Mouse (Mus musculus): ENCODE data around the gene Mrps24. TPM values are rescaled to one million over a fixed set of nuclear protein-coding genes. Genes with fewer than 3 reads are reported as not detected.

The Mrps24 gene
- polyA plus RNA-seq, 1 experiment from 2014 or later, result 180 TPM

DNA sequence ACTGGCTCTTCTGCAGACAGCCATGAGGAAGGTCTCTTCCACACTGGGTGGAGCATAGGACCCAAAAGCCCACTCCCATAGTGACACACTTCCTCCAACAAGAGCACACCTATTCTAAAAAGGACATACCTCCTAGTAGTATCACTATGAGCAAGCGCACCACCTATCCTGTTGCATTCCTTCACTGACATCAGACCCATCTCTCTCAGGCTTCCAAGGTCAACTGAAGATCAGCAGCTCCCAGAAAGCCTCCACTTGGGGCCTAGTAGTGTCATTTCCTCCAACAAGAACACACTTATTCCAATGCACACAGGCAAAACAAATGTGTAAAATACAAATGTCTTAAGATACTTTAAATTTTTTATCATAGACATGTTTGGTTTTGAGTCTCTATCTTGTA lies 13.7 kb downstream of the Mrps24 start:
- no peaks in the 10 kb centered on the region for H3K9me3 ChIP-seq (ENCODE audit: control insufficient read depth, low read length)
- no peak overlapping the region for H3K9ac ChIP-seq (replicated peaks; ENCODE audit: low read length)
- DNase-seq, result no peak
- no peak overlapping the region for H3K4me2 ChIP-seq (ENCODE audit: low read length)
- H3K27ac ChIP-seq (replicated peaks; ENCODE audit: low read depth, low read length), result no peak overlapping the region
- H3K4me3 ChIP-seq (replicated peaks; ENCODE audit: low read depth, low read length), result no peak overlapping the region
- ATAC-seq (ENCODE audit: low FRiP score, low TSS enrichment), result no peak
- H3K4me1 ChIP-seq (ENCODE audit: control insufficient read depth, insufficient read depth, low read length), result peaks cover 12% of the 10 kb centered on the region
- 97% methylated on average over 1 of the region's 1 CpGs for WGBS
- no peaks in the 10 kb centered on the region for H3K27me3 ChIP-seq (ENCODE audit: control insufficient read depth, insufficient read depth, low read length)
- H3K36me3 ChIP-seq (ENCODE audit: control insufficient read depth, insufficient read depth, low read length), result peaks cover 19% of the 10 kb centered on the region

DNA sequence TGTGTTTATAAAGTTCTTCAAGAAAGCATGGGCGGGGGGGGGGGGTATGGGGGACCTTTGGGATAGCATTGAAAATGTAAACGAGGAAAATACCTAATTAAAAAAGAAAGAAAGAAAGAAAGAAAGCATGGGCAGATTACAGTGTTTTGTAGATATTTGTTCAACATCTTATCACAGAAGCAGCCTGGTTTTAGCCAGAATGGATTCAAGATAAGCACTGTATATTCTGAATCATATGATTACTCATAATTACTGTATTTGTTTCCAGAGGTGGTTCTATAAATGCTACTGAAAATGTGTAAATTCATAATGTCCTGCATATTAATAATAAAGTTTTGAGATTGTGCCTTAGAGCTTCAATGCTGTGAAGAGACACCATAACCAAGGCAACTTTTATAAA lies 14.2 kb downstream of the Mrps24 start:
- no peaks in the 10 kb centered on the region for H3K9me3 ChIP-seq (ENCODE audit: control insufficient read depth, low read length)
- 75% methylated on average over 2 of the region's 2 CpGs for WGBS
- H3K36me3 ChIP-seq (ENCODE audit: control insufficient read depth, insufficient read depth, low read length), result peaks cover 19% of the 10 kb centered on the region
- H3K9ac ChIP-seq (replicated peaks; ENCODE audit: low read length), result no peak overlapping the region
- H3K27me3 ChIP-seq (ENCODE audit: control insufficient read depth, insufficient read depth, low read length), result no peaks in the 10 kb centered on the region
- no peak for ATAC-seq (ENCODE audit: low FRiP score, low TSS enrichment)
- H3K4me2 ChIP-seq (ENCODE audit: low read length), result no peak overlapping the region
- H3K27ac ChIP-seq (replicated peaks; ENCODE audit: low read depth, low read length), result no peak overlapping the region
- H3K4me1 ChIP-seq (ENCODE audit: control insufficient read depth, insufficient read depth, low read length), result peaks cover 6% of the 10 kb centered on the region
- H3K4me3 ChIP-seq (replicated peaks; ENCODE audit: low read depth, low read length), result no peak overlapping the region
- DNase-seq, result no peak

DNA sequence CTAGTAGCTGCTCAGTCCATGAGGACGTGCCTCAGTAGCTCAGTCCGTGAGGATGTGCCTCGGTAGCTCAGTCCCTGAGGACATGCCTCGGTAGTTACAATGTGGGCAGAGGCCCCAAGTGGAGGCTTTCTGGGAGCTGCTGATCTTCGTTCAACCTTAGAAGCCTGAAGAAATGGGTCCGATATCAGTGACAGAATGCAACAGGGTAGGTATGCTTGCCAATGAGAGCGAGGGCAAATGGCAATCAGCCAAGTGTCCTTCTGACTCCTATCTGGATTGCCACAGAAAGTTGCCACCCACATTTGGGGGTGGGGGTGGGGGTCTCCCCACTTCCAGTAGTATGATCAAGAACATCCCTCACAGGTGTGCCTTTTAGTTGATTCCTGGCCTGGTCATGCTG lies 14.7 kb downstream of the Mrps24 start:
- no peak overlapping the region for H3K4me2 ChIP-seq (ENCODE audit: low read length)
- DNase-seq, result no peak

DNA sequence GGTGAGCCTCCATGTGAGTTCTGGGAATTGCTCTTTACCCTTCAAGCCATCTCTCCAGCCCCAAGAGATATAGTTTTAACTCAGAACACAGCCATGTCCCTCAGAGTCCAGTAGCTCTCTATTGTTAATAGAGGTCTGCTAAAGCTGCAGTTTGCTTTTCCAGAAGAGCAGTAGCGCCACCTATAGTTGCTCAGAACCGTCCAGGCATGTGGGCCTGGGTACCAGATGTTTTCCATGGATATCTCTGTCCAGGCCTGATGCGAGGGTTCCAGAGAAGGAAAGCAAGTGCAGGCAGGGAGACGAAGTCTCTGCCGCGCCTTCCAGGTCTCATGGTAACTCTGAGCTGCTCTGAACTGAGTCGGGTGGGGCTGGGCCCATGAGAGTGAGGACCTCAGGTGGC lies 23.7 kb downstream of the Mrps24 start:
- H3K27ac ChIP-seq (replicated peaks; ENCODE audit: low read depth, low read length), result no peak overlapping the region
- H3K4me2 ChIP-seq (ENCODE audit: low read length), result no peak overlapping the region
- ATAC-seq (ENCODE audit: low FRiP score, low TSS enrichment) (no peak), DNase-seq (peak; percentile 67)
- no peaks in the 10 kb centered on the region for H3K9me3 ChIP-seq (ENCODE audit: control insufficient read depth, low read length)
- H3K27me3 ChIP-seq (ENCODE audit: control insufficient read depth, insufficient read depth, low read length), result no peaks in the 10 kb centered on the region
- H3K4me3 ChIP-seq (replicated peaks; ENCODE audit: low read depth, low read length), result no peak overlapping the region
- WGBS, result 39% methylated on average over 7 of the region's 7 CpGs
- no peaks in the 10 kb centered on the region for H3K36me3 ChIP-seq (ENCODE audit: control insufficient read depth, insufficient read depth, low read length)
- H3K9ac ChIP-seq (replicated peaks; ENCODE audit: low read length), result no peak overlapping the region
- H3K4me1 ChIP-seq (ENCODE audit: control insufficient read depth, insufficient read depth, low read length), result no peaks in the 10 kb centered on the region

More for the DNA sequence above, 14.7 kb downstream of the Mrps24 start:
- no peaks in the 10 kb centered on the region for H3K9me3 ChIP-seq (ENCODE audit: control insufficient read depth, low read length)
- H3K27ac ChIP-seq (replicated peaks; ENCODE audit: low read depth, low read length), result no peak overlapping the region
- H3K9ac ChIP-seq (replicated peaks; ENCODE audit: low read length), result no peak overlapping the region
- peaks cover 19% of the 10 kb centered on the region for H3K36me3 ChIP-seq (ENCODE audit: control insufficient read depth, insufficient read depth, low read length)
- no peak for ATAC-seq (ENCODE audit: low FRiP score, low TSS enrichment)
- 88% methylated on average over 7 of the region's 7 CpGs for WGBS
- no peaks in the 10 kb centered on the region for H3K27me3 ChIP-seq (ENCODE audit: control insufficient read depth, insufficient read depth, low read length)
- H3K4me1 ChIP-seq (ENCODE audit: control insufficient read depth, insufficient read depth, low read length), result peaks cover 1% of the 10 kb centered on the region
- no peak overlapping the region for H3K4me3 ChIP-seq (replicated peaks; ENCODE audit: low read depth, low read length)

DNA sequence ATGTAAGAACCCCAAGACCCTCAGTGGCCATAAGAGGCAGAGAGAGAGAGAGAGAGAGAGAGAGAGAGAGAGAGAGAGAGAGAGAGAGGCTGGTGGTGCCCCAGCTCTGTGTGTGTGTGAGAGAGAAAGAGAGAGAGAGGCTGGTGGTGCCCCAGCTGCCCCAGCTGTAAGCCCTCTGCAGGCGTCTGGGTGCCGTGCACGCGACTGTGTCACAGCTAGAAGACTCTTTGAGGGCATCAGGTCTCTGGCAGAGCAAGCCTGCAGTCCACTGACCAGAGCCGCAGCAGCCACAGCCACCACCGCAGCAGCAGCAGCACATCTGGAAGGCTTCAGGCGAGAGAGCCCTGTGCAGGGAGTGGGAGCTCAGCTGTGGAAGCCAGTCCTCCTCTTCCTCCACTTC lies 31.2 kb downstream of the Mrps24 start:
- Histone ChIP-seq H3K27ac (replicated peaks; ENCODE audit: low read depth, low read length) (no peak overlapping the region), H3K4me2 (ENCODE audit: low read length) (no peak overlapping the region), H3K27me3 (ENCODE audit: control insufficient read depth, insufficient read depth, low read length) (no peaks in the 10 kb centered on the region), H3K9me3 (ENCODE audit: control insufficient read depth, low read length) (no peaks in the 10 kb centered on the region), H3K9ac (replicated peaks; ENCODE audit: low read length) (no peak overlapping the region), H3K4me3 (replicated peaks; ENCODE audit: low read depth, low read length) (no peak overlapping the region), H3K4me1 (ENCODE audit: control insufficient read depth, insufficient read depth, low read length) (no peaks in the 10 kb centered on the region), H3K36me3 (ENCODE audit: control insufficient read depth, insufficient read depth, low read length) (no peaks in the 10 kb centered on the region)
- no peak for DNase-seq
- WGBS, result 33% methylated on average over 7 of the region's 7 CpGs
- no peak for ATAC-seq (ENCODE audit: low FRiP score, low TSS enrichment)

DNA sequence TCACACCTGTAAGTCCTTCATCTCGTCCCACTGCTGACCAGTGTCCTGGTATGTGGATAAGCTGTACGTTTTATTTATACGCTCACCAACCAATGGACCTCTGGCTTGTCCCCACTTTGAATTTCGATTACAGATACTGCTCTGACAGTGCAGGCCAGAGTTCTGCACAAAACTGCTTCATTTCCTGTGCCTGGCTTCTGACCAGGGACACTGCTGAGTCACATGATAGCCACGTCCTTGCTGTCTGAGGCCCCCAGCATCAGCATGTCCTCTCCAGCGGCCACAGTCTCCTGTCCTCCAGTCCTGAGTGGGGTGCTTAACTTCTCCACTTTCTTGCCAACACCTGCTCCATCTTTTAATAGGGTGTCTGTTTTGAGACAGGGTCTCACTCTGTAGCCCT lies 32.9 kb downstream of the Mrps24 start:
- Histone ChIP-seq H3K9ac (replicated peaks; ENCODE audit: low read length) (no peak overlapping the region), H3K9me3 (ENCODE audit: control insufficient read depth, low read length) (no peaks in the 10 kb centered on the region), H3K4me3 (replicated peaks; ENCODE audit: low read depth, low read length) (no peak overlapping the region), H3K36me3 (ENCODE audit: control insufficient read depth, insufficient read depth, low read length) (no peaks in the 10 kb centered on the region), H3K4me2 (ENCODE audit: low read length) (no peak overlapping the region), H3K27ac (replicated peaks; ENCODE audit: low read depth, low read length) (no peak overlapping the region), H3K27me3 (ENCODE audit: control insufficient read depth, insufficient read depth, low read length) (no peaks in the 10 kb centered on the region), H3K4me1 (ENCODE audit: control insufficient read depth, insufficient read depth, low read length) (no peaks in the 10 kb centered on the region)
- WGBS, result 78% methylated on average over 6 of the region's 6 CpGs
- DNase-seq (no peak), ATAC-seq (ENCODE audit: low FRiP score, low TSS enrichment) (no peak)

Other genes with a start within 250 kb of the Mrps24 start
- gene Xbp1, start 195.0 kb downstream of the Mrps24 start, polyA plus RNA-seq (2014; fragmentation: Nextera tagmentation; extraction: Ambion mirVana), result 130 and 138 TPM in 2 replicates
- 9.2 and 14.8 TPM in 2 replicates for gene Ccdc117, start 173.5 kb downstream of the Mrps24 start, polyA plus RNA-seq (2014; fragmentation: Nextera tagmentation; extraction: Ambion mirVana)
- gene Ankrd36, start 146.0 kb downstream of the Mrps24 start, polyA plus RNA-seq (2014; fragmentation: Nextera tagmentation; extraction: Ambion mirVana), result not detected in 2 replicates
- 21.5 and 23.9 TPM in 2 replicates for gene Urgcp, start 46.7 kb upstream of the Mrps24 start, polyA plus RNA-seq (2014; fragmentation: Nextera tagmentation; extraction: Ambion mirVana)
- 145 and 148 TPM in 2 replicates for gene Dbnl, start 72.8 kb upstream of the Mrps24 start, polyA plus RNA-seq (2014; fragmentation: Nextera tagmentation; extraction: Ambion mirVana)
- gene Pgam2, start 88.1 kb upstream of the Mrps24 start, polyA plus RNA-seq (2014; fragmentation: Nextera tagmentation; extraction: Ambion mirVana), result 2.1 and 2.3 TPM in 2 replicates
- 4.9 and 5.2 TPM in 2 replicates for gene Polm, start 122.3 kb upstream of the Mrps24 start, polyA plus RNA-seq (2014; fragmentation: Nextera tagmentation; extraction: Ambion mirVana)
- 0.23 and 8.5 TPM in 2 replicates for gene Aebp1, start 146.3 kb upstream of the Mrps24 start, polyA plus RNA-seq (2014; fragmentation: Nextera tagmentation; extraction: Ambion mirVana)
- 42.5 and 46.6 TPM in 2 replicates for gene Pold2, start 162.6 kb upstream of the Mrps24 start, polyA plus RNA-seq (2014; fragmentation: Nextera tagmentation; extraction: Ambion mirVana)
- not detected in 2 replicates for gene Myl7, start 183.1 kb upstream of the Mrps24 start, polyA plus RNA-seq (2014; fragmentation: Nextera tagmentation; extraction: Ambion mirVana)
- 5.9 and 9.8 TPM in 2 replicates for gene Gck, start 234.4 kb upstream of the Mrps24 start, polyA plus RNA-seq (2014; fragmentation: Nextera tagmentation; extraction: Ambion mirVana)
- gene Ykt6, start 240.0 kb upstream of the Mrps24 start, polyA plus RNA-seq (2014; fragmentation: Nextera tagmentation; extraction: Ambion mirVana), result 40.5 and 57.6 TPM in 2 replicates